Mouse (Mus musculus): Measurements from ENCODE around the gene Gm15557. TPM values are rescaled to one million over a fixed set of nuclear protein-coding genes. Genes with fewer than 3 reads are reported as not detected.

The Gm15557 gene
- polyA plus RNA-seq, 1 experiment from 2014 or later = not detected

GRCm38 (mm10) chr2:155974087-155974731 is 33.7 kb downstream of the Gm15557 start:
- ATAC-seq (ENCODE audit: low FRiP score, low TSS enrichment) = no peak
- no peak overlapping the region for H3K27ac ChIP-seq (replicated peaks)
- peaks cover 36% of the 10 kb centered on the region for H3K36me3 ChIP-seq (ENCODE audit: control insufficient read depth, insufficient read depth, low read length)

GRCm38 (mm10) chr2:155979328-155979991 is 38.9 kb downstream of the Gm15557 start:
- 81% methylated on average over 5 of the region's 5 CpGs for WGBS
- Histone ChIP-seq H3K36me3 (ENCODE audit: control insufficient read depth, insufficient read depth, low read length) (peaks cover 30% of the 10 kb centered on the region), H3K4me2 (replicated peaks; ENCODE audit: low read depth) (no peak overlapping the region), H3K9ac (ENCODE audit: low read length) (no peak overlapping the region), H3K4me3 (ENCODE audit: low read depth, low read length) (no peak overlapping the region), H3K4me1 (replicated peaks; ENCODE audit: control insufficient read depth, insufficient read depth) (no peaks in the 10 kb centered on the region), H3K27ac (replicated peaks) (no peak overlapping the region; the same call in 1 of the 2 replicates), H3K9me3 (ENCODE audit: control insufficient read depth, low read length) (no peaks in the 10 kb centered on the region), H3K27me3 (ENCODE audit: control insufficient read depth, insufficient read depth, low read length) (no peaks in the 10 kb centered on the region)
- DNase-seq (ENCODE audit: low spot score) = no peak
- ATAC-seq (ENCODE audit: low FRiP score, low TSS enrichment) = no peak
- TF ChIP-seq CTCF (IDR thresholded peaks at IDR 0.05; ENCODE audit: low read depth) (no peak), EP300 (optimal IDR thresholded peaks at IDR 0.05) (no peak)

More at GRCm38 (mm10) chr2:155974087-155974731, 33.7 kb downstream of the Gm15557 start:
- Histone ChIP-seq H3K4me2 (replicated peaks; ENCODE audit: low read depth) (no peak overlapping the region), H3K9me3 (ENCODE audit: control insufficient read depth, low read length) (no peaks in the 10 kb centered on the region), H3K4me3 (ENCODE audit: low read depth, low read length) (no peak overlapping the region), H3K4me1 (replicated peaks; ENCODE audit: control insufficient read depth, insufficient read depth) (no peaks in the 10 kb centered on the region), H3K9ac (ENCODE audit: low read length) (no peak overlapping the region), H3K27me3 (ENCODE audit: control insufficient read depth, insufficient read depth, low read length) (no peaks in the 10 kb centered on the region)
- 78% methylated on average over 14 of the region's 14 CpGs for WGBS
- TF ChIP-seq EP300 (optimal IDR thresholded peaks at IDR 0.05) (no peak), CTCF (IDR thresholded peaks at IDR 0.05; ENCODE audit: low read depth) (peak; percentile 52)
- DNase-seq (ENCODE audit: low spot score) = peak; percentile 31

- H3K9me3 ChIP-seq (ENCODE audit: control insufficient read depth, low read length) = no peaks in the 10 kb centered on the region
- no peak overlapping the region for H3K9ac ChIP-seq (ENCODE audit: low read length)
- no peaks in the 10 kb centered on the region for H3K27me3 ChIP-seq (ENCODE audit: control insufficient read depth, insufficient read depth, low read length)
- no peak overlapping the region for H3K4me3 ChIP-seq (ENCODE audit: low read depth, low read length)
- no peaks in the 10 kb centered on the region for H3K4me1 ChIP-seq (replicated peaks; ENCODE audit: control insufficient read depth, insufficient read depth)
- H3K36me3 ChIP-seq (ENCODE audit: control insufficient read depth, insufficient read depth, low read length) = peaks cover 32% of the 10 kb centered on the region
- 90% methylated on average over 7 of the region's 7 CpGs for WGBS
- no peak overlapping the region for H3K27ac ChIP-seq (replicated peaks)
- TF ChIP-seq EP300 (optimal IDR thresholded peaks at IDR 0.05) (no peak), CTCF (IDR thresholded peaks at IDR 0.05; ENCODE audit: low read depth) (no peak)
- DNase-seq (ENCODE audit: low spot score) (no peak), ATAC-seq (ENCODE audit: low FRiP score, low TSS enrichment) (no peak)
- no peak overlapping the region for H3K4me2 ChIP-seq (replicated peaks; ENCODE audit: low read depth)
Observed at GRCm38 (mm10) chr2:155985776-155986175, 45.2 kb downstream of the Gm15557 start.

GRCm38 (mm10) chr2:155987131-155987530 is 46.6 kb downstream of the Gm15557 start:
- 92% methylated on average over 6 of the region's 6 CpGs for WGBS
- no peak overlapping the region for H3K9ac ChIP-seq (ENCODE audit: low read length)
- TF ChIP-seq CTCF (IDR thresholded peaks at IDR 0.05; ENCODE audit: low read depth) (no peak), EP300 (optimal IDR thresholded peaks at IDR 0.05) (no peak)
- ATAC-seq (ENCODE audit: low FRiP score, low TSS enrichment) = no peak
- no peak for DNase-seq (ENCODE audit: low spot score)
- no peaks in the 10 kb centered on the region for H3K9me3 ChIP-seq (ENCODE audit: control insufficient read depth, low read length)
- no peak overlapping the region for H3K4me2 ChIP-seq (replicated peaks; ENCODE audit: low read depth)
- no peaks in the 10 kb centered on the region for H3K27me3 ChIP-seq (ENCODE audit: control insufficient read depth, insufficient read depth, low read length)
- H3K4me3 ChIP-seq (ENCODE audit: low read depth, low read length) = no peak overlapping the region
- no peak overlapping the region for H3K27ac ChIP-seq (replicated peaks)
- H3K36me3 ChIP-seq (ENCODE audit: control insufficient read depth, insufficient read depth, low read length) = peaks cover 28% of the 10 kb centered on the region
- H3K4me1 ChIP-seq (replicated peaks; ENCODE audit: control insufficient read depth, insufficient read depth) = no peaks in the 10 kb centered on the region

GRCm38 (mm10) chr2:155989085-155989484 is 48.6 kb downstream of the Gm15557 start:
- no peak for DNase-seq (ENCODE audit: low spot score)

GRCm38 (mm10) chr2:155991151-155991550 is 50.6 kb downstream of the Gm15557 start:
- Histone ChIP-seq H3K27ac (replicated peaks) (no peak overlapping the region), H3K36me3 (ENCODE audit: control insufficient read depth, insufficient read depth, low read length) (peaks cover 27% of the 10 kb centered on the region), H3K4me3 (ENCODE audit: low read depth, low read length) (no peak overlapping the region), H3K4me2 (replicated peaks; ENCODE audit: low read depth) (no peak overlapping the region), H3K9ac (ENCODE audit: low read length) (no peak overlapping the region), H3K27me3 (ENCODE audit: control insufficient read depth, insufficient read depth, low read length) (no peaks in the 10 kb centered on the region), H3K4me1 (replicated peaks; ENCODE audit: control insufficient read depth, insufficient read depth) (no peaks in the 10 kb centered on the region), H3K9me3 (ENCODE audit: control insufficient read depth, low read length) (no peaks in the 10 kb centered on the region)
- WGBS = 90% methylated on average over 10 of the region's 10 CpGs
- ATAC-seq (ENCODE audit: low FRiP score, low TSS enrichment) (no peak), DNase-seq (ENCODE audit: low spot score) (no peak)
- TF ChIP-seq EP300 (optimal IDR thresholded peaks at IDR 0.05) = no peak
- TF ChIP-seq CTCF (IDR thresholded peaks at IDR 0.05; ENCODE audit: low read depth) = no peak

More at GRCm38 (mm10) chr2:155989085-155989484, 48.6 kb downstream of the Gm15557 start:
- peaks cover 28% of the 10 kb centered on the region for H3K36me3 ChIP-seq (ENCODE audit: control insufficient read depth, insufficient read depth, low read length)
- H3K9ac ChIP-seq (ENCODE audit: low read length) = no peak overlapping the region
- ATAC-seq (ENCODE audit: low FRiP score, low TSS enrichment) = no peak
- no peaks in the 10 kb centered on the region for H3K27me3 ChIP-seq (ENCODE audit: control insufficient read depth, insufficient read depth, low read length)
- H3K27ac ChIP-seq (replicated peaks) = no peak overlapping the region
- no peak overlapping the region for H3K4me3 ChIP-seq (ENCODE audit: low read depth, low read length)
- WGBS = 61% methylated on average over 4 of the region's 4 CpGs
- no peaks in the 10 kb centered on the region for H3K4me1 ChIP-seq (replicated peaks; ENCODE audit: control insufficient read depth, insufficient read depth)
- no peak overlapping the region for H3K4me2 ChIP-seq (replicated peaks; ENCODE audit: low read depth)
- H3K9me3 ChIP-seq (ENCODE audit: control insufficient read depth, low read length) = no peaks in the 10 kb centered on the region
- no peak for TF ChIP-seq EP300 (optimal IDR thresholded peaks at IDR 0.05)

Data from stomach, postnatal 0 days (tissue).